Mouse (Mus musculus): ENCODE results near the gene Upk3b.

GRCm38 (mm10) chr5:136016014-136016876 is 22.1 kb upstream of the Upk3b start:
- TF ChIP-seq CTCF (IDR thresholded peaks at IDR 0.05; ENCODE audit: extremely low read depth, insufficient read length, insufficient replicate concordance, low read depth, low read length) (no peak), POLR2A (IDR thresholded peaks at IDR 0.05; ENCODE audit: low read depth, low read length) (no peak)
